Mouse (Mus musculus): Measurements from ENCODE around the gene Usp32.

DNA sequence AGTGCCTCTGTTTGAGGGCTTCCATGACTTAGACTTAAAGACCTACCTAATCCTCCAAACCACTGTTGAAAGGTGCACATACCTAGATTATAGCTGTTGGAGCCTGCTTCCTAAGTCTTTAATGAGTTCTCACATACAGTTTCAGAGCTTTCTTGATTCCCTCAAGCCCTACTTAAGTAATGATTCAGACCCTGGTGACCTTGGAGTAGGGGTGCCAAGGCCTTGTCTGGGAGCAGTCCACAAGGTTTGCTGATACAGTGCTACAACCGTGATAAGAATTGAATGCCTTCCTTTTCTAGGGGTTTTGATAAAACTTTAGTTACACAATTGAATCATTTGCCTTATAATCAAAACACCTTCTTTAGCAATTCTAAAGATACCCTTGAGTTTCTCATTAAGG is 27.5 kb upstream of the Usp32 start:
- TF ChIP-seq CTCF (IDR thresholded peaks at IDR 0.05; ENCODE audit: low read depth, low read length) (no peak), EP300 (IDR thresholded peaks at IDR 0.05; ENCODE audit: insufficient read depth, low read depth, low read length) (no peak)

Data from ES-Bruce4 (cell line).